Mouse (Mus musculus) kidney, postnatal 0 days (tissue): ENCODE measurements around the gene Plcz1. TPM values are rescaled to one million over a fixed set of nuclear protein-coding genes. Genes with fewer than 3 reads are reported as not detected.

ENCODE experiments used
- ATAC-seq: fragments of 200-750 bp; cut with Nextera tagmentation; replicated peaks from 2 replicates; pipeline ENCODE4 v1.8.0; 2017; ENCODE audit warnings: low read depth, moderate number of reproducible peaks, moderate TSS enrichment, moderate library complexity; ENCODE audit not compliant: low FRiP score
- DNase-seq: peaks from one replicate; pipeline ENCODE4 v3.0.0-alpha.2; 2016; ENCODE audit warnings: low spot score
- H3K27ac ChIP-seq: fragments of 300-500 bp; sonication (generic); 2 replicates; pipeline ENCODE4 v1.5.1; 2014; ENCODE audit warnings: mild to moderate bottlenecking
- H3K27me3 ChIP-seq: fragments of 300-500 bp; sonication (generic); 2 replicates; pipeline ENCODE4 v1.6.1; 2014; ENCODE audit warnings: low read length, mixed read lengths; ENCODE audit not compliant: insufficient read depth
- H3K36me3 ChIP-seq: fragments of 300-500 bp; sonication (generic); 2 replicates; pipeline ENCODE4 v1.6.1; 2014; ENCODE audit warnings: low read length, mixed read lengths; ENCODE audit not compliant: insufficient read depth
- H3K4me1 ChIP-seq: fragments of 300-500 bp; sonication (generic); replicated peaks from 2 replicates; pipeline ENCODE4 v1.6.1; 2014; ENCODE audit warnings: antibody characterized with exemption, low read length, mixed read lengths; ENCODE audit not compliant: insufficient read depth
- H3K4me2 ChIP-seq: fragments of 300-500 bp; sonication (generic); 2 replicates; pipeline ENCODE4 v1.6.1; 2014; ENCODE audit warnings: mild to moderate bottlenecking, low read length, moderate library complexity, mixed read lengths
- H3K4me3 ChIP-seq: fragments of 300-500 bp; sonication (generic); replicated peaks from 2 replicates; pipeline ENCODE4 v1.5.1; 2014; ENCODE audit warnings: low read depth, low read length
- H3K9ac ChIP-seq: fragments of 300-500 bp; sonication (generic); 2 replicates; pipeline ENCODE4 v1.6.1; 2014; ENCODE audit warnings: low read depth, low read length
- H3K9me3 ChIP-seq: fragments of 300-500 bp; sonication (generic); replicated peaks from 2 replicates; pipeline ENCODE4 v1.6.1; 2016; ENCODE audit warnings: low read length, inconsistent platforms, mixed read lengths
- CTCF ChIP-seq: IDR thresholded peaks from 2 replicates; pipeline ENCODE4 v1.5.1; 2016; ENCODE audit warnings: antibody characterized with exemption, low read depth, mild to moderate bottlenecking, moderate library complexity
- WGBS: fragments of 180-500 bp; shearing (Covaris S2); extraction: QIAGEN DNeasy Blood & Tissue Kit; methylation state at CpG from one replicate; pipeline ENCODE4 v1.1.7; 2014; 5-methylcytosine and 5-hydroxymethylcytosine counted together
- polyA plus RNA-seq: library from polyadenylated mRNA; unstranded; fragments of >200 nt; fragmentation: Nextera tagmentation; extraction: Ambion mirVana; gene quantifications from 2 replicates; pipeline ENCODE4 v1.2.1, GENCODE M21; 2015

Gene Plcz1
- polyA plus RNA-seq, 1 experiment from 2014 or later, result 0.05 TPM

DNA sequence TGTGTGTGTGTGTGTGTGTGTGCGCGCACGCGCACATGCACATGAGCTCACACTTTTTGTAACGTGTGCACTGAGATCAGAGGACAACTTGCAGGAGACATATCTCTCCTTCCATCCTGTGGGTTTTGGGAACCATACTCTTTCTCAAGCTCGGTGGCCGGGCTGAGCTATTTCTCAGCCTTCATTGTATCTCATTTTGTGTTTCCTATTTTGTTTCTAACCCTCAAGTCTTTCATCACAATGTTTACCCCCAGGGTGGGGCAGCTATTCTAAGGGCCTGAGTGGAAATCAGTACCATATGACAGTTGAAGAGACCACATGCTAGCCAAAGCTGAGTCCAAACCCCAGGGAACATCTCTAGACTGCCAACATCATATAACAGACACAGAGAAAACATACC, 305 bp downstream of the Plcz1 start, which contains the start of gene Capza3:
TSS of gene Capza3 (plus strand) at position 301 of the 400 bp plus-strand sequence.
- Histone ChIP-seq H3K27me3 (no peaks in the 10 kb centered on the region), H3K4me1 (no peaks in the 10 kb centered on the region), H3K4me3 (no peak within 1 kb of the TSS), H3K4me2 (no peak within 1 kb of the TSS), H3K36me3 (no peaks in the 10 kb centered on the region), H3K9me3 (no peaks in the 10 kb centered on the region), H3K27ac (no peak within 1 kb of the TSS), H3K9ac (no peak within 1 kb of the TSS)
- WGBS, result 93% methylated on average over 7 of the region's 7 CpGs
- no peak for TF ChIP-seq CTCF
- no peak for DNase-seq
- no peak for ATAC-seq

DNA sequence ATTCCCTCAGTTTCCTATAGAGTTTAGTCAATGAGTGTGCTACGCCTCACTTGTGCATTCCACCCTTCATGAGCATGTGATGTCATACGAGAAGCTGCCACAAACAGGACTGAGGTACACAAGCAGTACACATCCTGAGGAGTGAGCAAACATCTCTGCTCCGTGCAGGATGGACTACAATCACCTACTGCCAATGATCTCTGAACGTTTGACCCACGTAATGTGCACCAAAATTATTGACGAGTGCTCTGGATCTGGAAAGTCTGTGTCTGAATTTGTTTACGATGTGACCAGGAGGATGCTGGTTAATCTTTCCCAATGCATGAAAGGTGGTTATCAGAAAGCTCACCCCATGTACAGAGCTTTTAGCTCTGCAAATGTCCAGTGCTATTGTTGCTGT, 16.9 kb downstream of the Plcz1 start:
- no peaks in the 10 kb centered on the region for H3K27me3 ChIP-seq
- no peak overlapping the region for H3K4me2 ChIP-seq
- H3K36me3 ChIP-seq, result no peaks in the 10 kb centered on the region
- no peak overlapping the region for H3K4me3 ChIP-seq
- WGBS, result 80% methylated on average over 7 of the region's 7 CpGs
- H3K27ac ChIP-seq, result no peak overlapping the region
- H3K9ac ChIP-seq, result no peak overlapping the region
- no peaks in the 10 kb centered on the region for H3K9me3 ChIP-seq
- no peak for TF ChIP-seq CTCF
- no peak for DNase-seq
- H3K4me1 ChIP-seq, result no peaks in the 10 kb centered on the region
- no peak for ATAC-seq

DNA sequence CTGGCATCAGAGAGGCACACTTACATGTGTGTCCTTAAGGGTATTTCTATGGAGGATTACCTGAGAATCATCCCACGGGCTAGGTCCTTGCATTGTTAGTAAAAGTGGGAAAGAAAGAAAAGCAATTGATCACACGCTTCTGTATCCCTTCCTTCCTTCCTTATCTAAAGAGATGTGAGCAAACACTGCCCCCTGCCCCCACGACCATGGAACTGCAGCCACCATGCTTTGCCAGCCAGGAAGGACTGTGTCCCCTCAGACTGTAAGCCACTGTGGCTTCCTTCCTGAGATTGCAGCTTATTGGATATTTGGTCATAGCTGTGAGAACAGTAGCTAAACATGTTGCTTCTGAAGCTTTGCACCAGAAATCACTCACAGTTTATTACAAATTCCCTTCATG, 36.1 kb downstream of the Plcz1 start:
- no peaks in the 10 kb centered on the region for H3K9me3 ChIP-seq
- no peaks in the 10 kb centered on the region for H3K4me1 ChIP-seq
- no peak overlapping the region for H3K9ac ChIP-seq
- H3K4me2 ChIP-seq, result no peak overlapping the region
- no peak overlapping the region for H3K27ac ChIP-seq
- no peak for TF ChIP-seq CTCF
- no peak for ATAC-seq
- WGBS, result 88% methylated on average over 3 of the region's 3 CpGs
- DNase-seq, result no peak
- H3K27me3 ChIP-seq, result no peaks in the 10 kb centered on the region
- no peak overlapping the region for H3K4me3 ChIP-seq
- H3K36me3 ChIP-seq, result no peaks in the 10 kb centered on the region

DNA sequence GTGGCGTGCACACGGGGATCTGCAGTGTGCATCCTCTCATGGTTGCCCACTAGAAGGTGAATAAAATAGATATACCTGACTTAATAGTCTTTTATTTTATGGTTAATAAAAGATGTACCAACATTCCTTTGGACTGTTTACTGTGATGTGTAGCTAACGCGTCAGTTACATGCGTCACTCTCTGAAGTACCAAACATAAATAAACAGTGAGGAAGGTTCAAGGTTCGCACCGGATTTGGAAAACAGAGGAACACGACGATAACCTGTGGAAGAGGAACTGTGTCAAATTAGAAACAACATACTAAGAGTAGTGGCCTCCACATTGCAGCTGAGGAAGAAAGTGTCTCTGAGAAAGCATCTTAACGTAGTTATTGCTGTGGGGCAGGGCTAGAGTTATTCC, 51.7 kb downstream of the Plcz1 start:
- WGBS, result 78% methylated on average over 10 of the region's 10 CpGs
- Histone ChIP-seq H3K4me2 (no peak overlapping the region), H3K9me3 (no peaks in the 10 kb centered on the region), H3K36me3 (no peaks in the 10 kb centered on the region), H3K4me3 (no peak overlapping the region), H3K27me3 (no peaks in the 10 kb centered on the region), H3K4me1 (0 out of 2 replicates have a peak, but pooled peaks cover 3% of the 10 kb centered on the region), H3K9ac (no peak overlapping the region), H3K27ac (no peak overlapping the region)
- DNase-seq (no peak), ATAC-seq (no peak)
- TF ChIP-seq CTCF, result no peak

DNA sequence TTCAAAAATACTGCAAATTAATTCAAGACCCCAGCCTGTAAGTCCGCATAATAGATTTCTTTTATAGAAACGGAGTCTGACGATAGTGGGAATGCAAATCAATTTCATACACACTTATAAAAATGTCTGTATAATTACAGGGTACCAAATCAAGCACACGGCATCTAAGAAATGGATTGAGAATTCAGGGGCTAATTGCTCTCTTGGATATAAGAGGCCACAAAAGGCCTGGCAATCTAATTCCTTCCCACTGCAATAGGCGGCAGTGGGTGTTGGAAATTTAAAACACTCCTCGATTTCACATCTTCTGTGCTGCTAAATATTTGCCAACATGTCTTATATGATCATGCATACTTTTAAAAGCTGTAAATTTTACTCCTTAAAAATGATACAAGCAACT, 52.2 kb downstream of the Plcz1 start:
- Histone ChIP-seq H3K9me3 (no peaks in the 10 kb centered on the region), H3K4me1 (0 out of 2 replicates have a peak, but pooled peaks cover 3% of the 10 kb centered on the region), H3K27me3 (no peaks in the 10 kb centered on the region), H3K27ac (no peak overlapping the region), H3K36me3 (no peaks in the 10 kb centered on the region), H3K4me3 (no peak overlapping the region), H3K4me2 (no peak overlapping the region), H3K9ac (no peak overlapping the region)
- TF ChIP-seq CTCF, result no peak
- WGBS, result 93% methylated on average over 6 of the region's 6 CpGs
- no peak for ATAC-seq
- no peak for DNase-seq

DNA sequence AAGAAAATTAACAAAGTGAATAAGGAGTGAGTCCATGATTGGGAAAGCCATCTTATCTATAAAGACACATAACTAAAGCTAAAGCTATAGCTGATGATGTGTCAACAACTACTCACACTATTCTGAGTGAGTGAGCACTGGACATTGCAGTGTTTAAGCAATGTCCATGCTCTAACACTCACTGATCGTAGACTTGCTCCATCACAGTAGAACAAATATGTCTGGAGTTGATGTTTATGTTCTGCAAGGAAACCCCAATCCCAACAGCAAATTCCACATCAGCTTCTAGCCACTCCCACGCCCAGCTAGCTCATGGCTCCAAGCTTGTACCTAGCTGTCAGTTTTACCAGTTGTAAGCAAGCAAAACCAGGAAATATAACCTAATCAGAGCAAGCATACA, 54.7 kb downstream of the Plcz1 start:
- WGBS, result 51% methylated on average over 2 of the region's 2 CpGs
- ATAC-seq, result no peak
- TF ChIP-seq CTCF, result no peak

DNA sequence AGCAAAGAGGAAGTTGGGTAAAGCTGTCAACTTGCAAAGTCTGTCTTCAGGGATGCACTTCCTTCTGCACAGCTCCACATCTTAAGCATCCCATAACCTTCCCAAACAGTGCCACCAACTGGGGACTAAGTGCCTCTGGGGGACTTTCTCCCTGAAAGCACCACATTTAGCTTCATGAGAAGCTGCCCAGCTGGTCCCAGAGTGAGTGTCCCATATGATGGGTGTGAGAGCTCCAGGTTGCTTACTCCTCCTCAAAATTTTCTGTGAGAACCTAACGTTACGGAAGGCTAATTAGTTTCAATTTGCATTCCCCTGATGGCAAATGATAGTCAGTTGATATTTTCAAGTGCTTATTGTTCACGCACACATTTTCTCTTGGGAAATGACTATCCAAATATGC, 57.2 kb downstream of the Plcz1 start:
- WGBS, result 90% methylated on average over 3 of the region's 3 CpGs
- H3K36me3 ChIP-seq, result no peaks in the 10 kb centered on the region
- no peak overlapping the region for H3K4me2 ChIP-seq
- TF ChIP-seq CTCF, result peak; percentile 7; the same call in 1 of the 2 replicates
- H3K4me3 ChIP-seq, result no peak overlapping the region
- H3K27me3 ChIP-seq, result no peaks in the 10 kb centered on the region
- H3K9ac ChIP-seq, result no peak overlapping the region
- no peaks in the 10 kb centered on the region for H3K9me3 ChIP-seq
- DNase-seq (no peak), ATAC-seq (no peak)
- no peak overlapping the region for H3K27ac ChIP-seq
- 0 out of 2 replicates have a peak, but pooled peaks cover 3% of the 10 kb centered on the region for H3K4me1 ChIP-seq

More for the DNA sequence above, 54.7 kb downstream of the Plcz1 start:
- Histone ChIP-seq H3K36me3 (no peaks in the 10 kb centered on the region), H3K27ac (no peak overlapping the region), H3K4me2 (no peak overlapping the region), H3K27me3 (no peaks in the 10 kb centered on the region), H3K4me3 (no peak overlapping the region), H3K4me1 (0 out of 2 replicates have a peak, but pooled peaks cover 3% of the 10 kb centered on the region), H3K9me3 (no peaks in the 10 kb centered on the region), H3K9ac (no peak overlapping the region)
- DNase-seq, result peak; percentile 25
